Mouse (Mus musculus) heart, adult 11 months (tissue): ENCODE data around the gene Zfp276.
A peak's percentile ranks its signal among the peaks of the same experiment; 100 is the strongest.

Experiments
- DNase-seq: peaks from one replicate; pipeline ENCODE4 v3.0.0; 2022

Zfp276 gene

GRCm38 (mm10) chr8:123292281-123292680, 38.3 kb downstream of the Zfp276 start:
- DNase-seq = no peak

GRCm38 (mm10) chr8:123292785-123293184, 38.8 kb downstream of the Zfp276 start:
- no peak for DNase-seq

- DNase-seq = no peak
These were observed 44.3 kb downstream of the Zfp276 start for GRCm38 (mm10) chr8:123298301-123298700.

GRCm38 (mm10) chr8:123308738-123309137, 54.7 kb downstream of the Zfp276 start:
- no peak for DNase-seq

- DNase-seq = no peak
These were observed 63.9 kb downstream of the Zfp276 start for GRCm38 (mm10) chr8:123317781-123318466.

- peak; percentile 99 for DNase-seq
These were observed 64.5 kb downstream of the Zfp276 start, which contains the start of gene Fanca for GRCm38 (mm10) chr8:123318467-123318911. Gene Fanca (minus strand): TSS chr8:123318576.
